Mouse (Mus musculus): ENCODE measurements around the gene Tgfb2.

The Tgfb2 gene

DNA sequence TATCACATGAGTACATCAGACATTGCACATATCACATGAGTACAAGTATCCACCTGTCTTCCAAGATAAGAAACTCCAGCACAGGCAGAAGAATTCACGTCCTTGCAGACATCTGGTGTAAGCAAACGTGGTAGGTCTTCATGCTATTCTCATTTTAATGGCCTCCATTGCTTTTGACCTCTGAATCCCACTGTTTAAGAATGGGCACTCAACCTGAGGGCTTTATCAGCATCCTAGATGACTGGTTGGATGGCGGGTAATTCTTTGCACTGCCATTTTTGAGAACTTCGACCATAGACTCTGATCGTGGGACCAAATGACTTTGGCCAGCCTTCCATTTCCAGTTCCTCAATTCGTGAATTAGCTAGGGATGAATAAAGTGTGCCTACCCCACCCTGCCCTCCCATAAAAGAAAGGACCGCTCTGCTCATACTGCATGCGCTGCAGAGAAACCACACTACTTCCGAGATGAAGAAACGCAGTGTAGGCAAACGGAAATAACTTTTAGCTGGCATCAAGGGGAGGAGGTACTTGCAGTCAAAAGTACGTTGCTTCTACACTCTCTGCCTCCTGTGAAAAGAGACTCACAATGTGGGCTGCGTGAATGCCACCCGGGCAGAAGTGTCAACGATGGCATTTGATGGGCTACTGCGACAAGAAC, 48.1 kb downstream of the Tgfb2 start:
- in situ Hi-C loops (cut with MseI, MboI) = no loop called here

DNA sequence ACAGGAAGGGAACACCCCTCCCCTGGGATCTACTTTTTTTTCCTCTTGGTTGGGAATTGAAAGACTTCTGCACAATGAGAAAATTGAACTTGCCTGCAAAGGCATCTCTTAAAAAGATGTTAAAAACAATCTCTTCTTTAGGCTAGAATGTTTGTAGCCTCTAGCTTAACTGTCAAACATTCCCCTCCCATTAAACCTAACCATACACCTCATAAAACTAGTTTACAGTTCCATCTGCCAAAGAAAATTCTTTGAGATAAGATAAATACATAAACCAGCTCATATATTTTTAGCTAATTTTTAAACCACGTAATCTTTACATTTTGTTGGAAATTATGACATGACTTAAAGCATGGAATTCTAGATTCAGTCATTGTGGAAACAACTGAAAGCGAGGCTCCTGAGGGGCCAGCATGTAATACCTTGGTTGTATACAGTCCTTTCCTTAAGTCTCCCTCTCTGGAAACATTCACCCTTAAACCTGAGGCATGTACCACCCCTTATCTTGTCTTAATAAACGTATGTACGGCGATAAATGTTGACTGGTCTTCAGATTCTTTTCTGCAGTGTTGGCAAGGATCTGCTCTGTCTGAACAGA, 49.0 kb downstream of the Tgfb2 start:
- in situ Hi-C loops (cut with MseI, MboI) = no loop called here

DNA sequence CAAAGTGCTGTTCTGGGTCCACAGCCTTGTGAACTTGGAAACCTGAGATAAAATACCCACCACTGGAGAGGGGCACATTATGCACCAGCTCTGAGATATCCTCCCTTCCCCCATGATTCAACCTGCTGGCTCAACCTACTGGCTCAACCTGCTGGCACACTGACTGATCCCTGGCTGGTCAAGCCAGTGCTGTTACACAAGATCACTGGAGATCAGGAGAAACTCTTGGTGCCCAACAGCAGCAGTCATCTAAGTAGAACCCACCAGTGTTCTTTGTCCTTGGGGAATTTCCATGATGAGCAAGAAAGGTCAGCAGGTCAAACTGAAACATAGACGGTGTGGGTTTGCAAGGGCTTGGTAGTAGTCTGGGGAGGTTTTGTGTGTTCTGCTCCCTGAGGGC, 49.6 kb downstream of the Tgfb2 start:
- in situ Hi-C loops (cut with MseI, MboI) = no loop called here

- in situ Hi-C loops (cut with MseI, MboI) = no loop called here
Observed at GRCm38 (mm10) chr1:186655096-186655495, 50.7 kb downstream of the Tgfb2 start.

- in situ Hi-C loops (cut with MseI, MboI) = no loop called here
Observed at GRCm38 (mm10) chr1:186652208-186652607, 53.6 kb downstream of the Tgfb2 start.

DNA sequence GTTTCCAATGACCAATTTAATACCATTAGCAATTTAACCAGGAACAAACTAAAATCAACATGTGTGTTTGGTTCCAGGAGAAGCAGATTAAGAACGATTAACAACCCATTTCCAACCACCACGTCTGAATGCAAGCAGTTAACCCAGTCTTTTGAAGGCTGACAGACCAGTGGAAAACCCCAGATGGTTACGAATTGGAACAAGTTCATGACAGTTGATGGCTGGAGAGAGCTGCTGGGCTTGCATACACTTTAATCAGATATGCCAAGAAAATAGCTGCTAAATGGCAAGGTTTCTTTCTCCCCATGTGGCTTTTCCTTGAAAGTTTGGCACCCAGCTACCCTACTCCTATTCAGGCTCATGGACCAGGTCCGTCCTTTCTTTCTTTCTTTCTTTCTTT, 55.8 kb downstream of the Tgfb2 start:
- in situ Hi-C loops (cut with MseI, MboI) = no loop called here

GRCm38 (mm10) chr1:186637304-186638213, 68.2 kb downstream of the Tgfb2 start:
- in situ Hi-C loops (cut with MseI, MboI) = no loop called here

- in situ Hi-C loops (cut with MseI, MboI) = no loop called here
Observed at GRCm38 (mm10) chr1:186635045-186635444, 70.7 kb downstream of the Tgfb2 start.

DNA sequence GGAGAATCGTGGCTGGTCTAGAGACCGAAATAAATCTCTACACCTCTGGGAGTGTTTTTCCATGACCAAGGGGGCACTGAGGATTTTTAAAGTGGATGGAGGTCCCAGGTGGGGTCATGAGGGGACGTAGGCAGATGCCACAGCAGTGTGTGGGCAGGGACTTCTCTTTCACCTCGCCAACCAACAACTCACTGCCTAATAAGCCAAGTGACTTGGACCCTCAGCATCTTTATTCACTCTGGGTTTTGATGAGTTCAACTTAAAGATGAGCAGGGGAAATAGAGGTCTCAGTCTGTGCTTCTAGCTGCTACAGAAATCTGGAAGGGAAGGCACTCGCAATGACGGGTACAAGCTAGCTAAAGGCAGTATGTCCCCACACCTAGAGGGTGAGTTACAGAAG, 74.3 kb downstream of the Tgfb2 start:
- in situ Hi-C loops (cut with MseI, MboI) = no loop called here

DNA sequence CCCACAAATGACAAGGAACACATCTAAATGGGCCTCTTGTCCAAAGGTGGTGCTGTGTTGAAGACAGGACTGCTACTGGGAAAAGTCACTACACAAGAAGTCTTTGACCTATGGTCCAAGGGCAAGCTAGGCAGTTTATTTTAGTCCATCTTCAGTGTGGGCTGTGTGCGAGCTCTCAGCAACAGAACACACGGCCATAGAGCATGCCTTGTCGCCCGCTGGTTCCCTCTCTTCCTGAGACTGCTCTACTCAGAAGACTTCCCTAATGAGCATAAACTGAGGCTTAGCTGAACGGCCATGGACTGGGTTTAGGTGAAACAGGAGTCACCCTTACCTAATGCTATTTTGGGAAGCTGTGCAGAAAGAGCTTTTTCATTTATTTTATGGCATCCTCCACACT, 74.8 kb downstream of the Tgfb2 start:
- in situ Hi-C loops (cut with MseI, MboI) = no loop called here

DNA sequence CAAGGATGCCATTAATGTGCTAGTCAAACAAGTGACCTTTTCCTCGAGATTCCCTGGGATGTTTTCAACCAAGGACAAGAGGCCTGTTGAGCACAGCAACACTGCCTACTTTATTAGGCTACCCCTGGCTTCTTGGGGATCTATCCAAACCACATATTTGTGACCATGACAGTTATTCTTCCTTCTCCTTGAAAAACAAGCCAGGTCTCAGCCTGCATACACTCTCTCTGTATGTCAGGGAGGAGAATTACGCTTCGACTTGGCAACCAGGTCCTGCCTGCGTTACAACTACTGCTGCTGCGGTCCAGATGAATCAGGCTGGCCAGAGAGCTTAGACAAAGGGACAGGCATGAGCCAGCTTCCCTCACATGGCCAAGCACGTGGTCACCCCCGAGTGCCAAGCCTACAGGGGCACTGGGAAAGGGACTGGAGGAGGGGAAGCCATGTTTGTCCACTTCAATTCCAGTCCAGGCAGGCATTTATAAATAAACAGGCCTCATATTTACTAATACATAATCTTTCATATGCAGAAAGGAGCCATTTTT, 78.3 kb downstream of the Tgfb2 start:
- in situ Hi-C loops (cut with MseI, MboI) = no loop called here

DNA sequence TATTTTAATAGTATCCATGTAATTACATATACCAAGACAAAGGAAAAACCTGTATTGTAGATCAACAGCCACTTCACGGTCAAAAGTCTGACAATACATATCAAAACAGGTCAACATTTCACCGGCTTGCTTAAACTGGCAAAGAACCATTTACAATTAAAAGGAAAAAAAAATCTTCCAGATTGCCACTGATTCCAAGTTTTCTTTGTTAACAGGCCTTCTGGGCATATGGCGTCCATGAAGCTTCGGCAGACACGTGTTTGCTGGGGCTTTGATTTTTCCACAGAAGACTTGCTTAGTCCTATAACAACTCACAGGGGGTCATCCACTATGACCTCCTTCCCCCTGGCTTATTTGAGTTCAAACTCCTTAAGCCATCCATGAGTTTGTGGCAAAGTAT, 81.3 kb downstream of the Tgfb2 start:
- in situ Hi-C loops (cut with MseI, MboI) = no loop called here

DNA sequence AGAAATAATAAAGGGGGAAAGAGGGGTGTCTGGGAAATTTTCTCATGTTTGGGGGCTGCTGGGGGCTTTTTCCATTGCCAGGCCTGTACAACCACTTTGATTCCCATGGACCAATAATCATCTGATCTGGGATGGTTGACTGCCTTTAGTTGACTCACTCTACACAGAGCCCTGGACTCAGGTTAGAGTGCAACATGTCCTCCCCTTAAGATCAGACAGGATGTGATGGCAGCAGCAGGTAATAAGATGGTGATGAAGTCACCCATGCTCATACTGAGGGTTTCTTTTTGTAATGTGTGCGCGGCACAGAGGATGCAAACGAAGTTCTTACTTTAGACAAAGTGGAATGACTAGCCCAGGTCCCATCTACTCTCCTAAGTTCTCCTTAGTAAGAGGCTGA, 84.0 kb downstream of the Tgfb2 start:
- in situ Hi-C loops (cut with MseI, MboI) = no loop called here

GRCm38 (mm10) chr1:186618285-186618684, 87.5 kb downstream of the Tgfb2 start:
- in situ Hi-C loops (cut with MseI, MboI) = no loop called here

- in situ Hi-C loops (cut with MseI, MboI) = no loop called here
Observed at GRCm38 (mm10) chr1:186611371-186611770, 94.4 kb downstream of the Tgfb2 start.

DNA sequence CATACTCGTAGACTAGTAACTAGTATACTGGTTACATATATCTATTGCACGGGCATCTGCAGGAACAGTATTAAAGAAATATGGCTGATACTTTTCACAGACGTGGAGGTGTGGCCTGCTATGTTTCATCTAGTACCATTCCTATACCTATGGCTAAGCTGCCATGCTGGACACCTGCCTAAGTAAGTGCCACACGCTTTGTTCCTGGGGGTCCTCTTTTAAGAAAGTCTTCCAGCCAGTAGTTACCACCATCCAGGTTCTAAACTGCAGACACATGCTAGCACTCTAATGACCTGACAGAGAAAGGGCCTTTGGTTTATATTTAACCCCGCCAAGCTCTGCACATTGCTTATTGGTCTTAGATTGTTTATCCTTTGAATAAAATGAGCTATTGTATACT, 95.3 kb downstream of the Tgfb2 start:
- in situ Hi-C loops (cut with MseI, MboI) = no loop called here

DNA sequence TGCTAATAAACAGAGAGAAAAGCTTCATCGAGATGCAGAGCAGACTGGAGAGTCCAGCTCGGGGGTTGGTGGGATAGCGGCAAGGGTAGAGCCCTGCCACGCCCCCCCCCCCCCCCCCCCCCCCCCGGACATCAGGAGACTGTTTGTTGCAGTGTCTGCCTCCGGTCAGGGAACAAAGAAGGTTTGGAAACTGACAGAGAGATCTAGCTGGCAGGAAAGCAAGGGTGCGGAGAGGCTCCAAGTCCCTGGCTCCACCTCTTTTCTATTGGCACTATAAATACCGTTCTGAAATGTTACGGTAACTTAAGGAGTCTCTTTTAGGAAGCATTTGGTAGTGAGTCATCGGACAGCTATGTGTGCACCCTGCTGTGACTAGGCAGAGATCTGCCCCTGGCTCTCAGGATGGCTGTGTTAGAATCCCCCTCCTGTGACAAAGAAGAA, 96.0 kb downstream of the Tgfb2 start:
- in situ Hi-C loops (cut with MseI, MboI) = no loop called here

GRCm38 (mm10) chr1:186608116-186608515, 97.7 kb downstream of the Tgfb2 start:
- in situ Hi-C loops (cut with MseI, MboI) = no loop called here

GRCm38 (mm10) chr1:186605635-186606034, 100.2 kb downstream of the Tgfb2 start:
- in situ Hi-C loops (cut with MseI, MboI) = no loop called here

DNA sequence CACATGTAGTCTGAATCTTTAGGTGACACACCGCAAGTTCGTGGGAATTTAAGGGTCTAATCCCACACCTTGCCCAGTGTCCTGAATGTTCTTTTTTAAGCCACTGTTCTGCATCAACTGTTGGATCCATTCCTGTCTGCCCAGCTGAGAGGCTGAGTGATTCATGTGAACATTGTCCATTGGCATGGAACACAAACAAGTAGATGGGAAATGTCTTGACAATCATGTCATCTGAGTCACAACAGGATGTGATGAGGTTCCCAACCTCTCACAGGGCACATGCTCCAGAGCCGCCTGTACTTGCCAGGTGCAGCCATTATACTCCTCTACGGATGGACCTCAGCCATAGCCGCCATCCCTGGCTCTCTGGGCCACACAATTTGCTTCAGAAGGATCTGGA, 101.7 kb downstream of the Tgfb2 start:
- in situ Hi-C loops (cut with MseI, MboI) = no loop called here

GRCm38 (mm10) chr1:186588226-186588625, 117.6 kb downstream of the Tgfb2 start:
- in situ Hi-C loops (cut with MseI, MboI) = no loop called here

DNA sequence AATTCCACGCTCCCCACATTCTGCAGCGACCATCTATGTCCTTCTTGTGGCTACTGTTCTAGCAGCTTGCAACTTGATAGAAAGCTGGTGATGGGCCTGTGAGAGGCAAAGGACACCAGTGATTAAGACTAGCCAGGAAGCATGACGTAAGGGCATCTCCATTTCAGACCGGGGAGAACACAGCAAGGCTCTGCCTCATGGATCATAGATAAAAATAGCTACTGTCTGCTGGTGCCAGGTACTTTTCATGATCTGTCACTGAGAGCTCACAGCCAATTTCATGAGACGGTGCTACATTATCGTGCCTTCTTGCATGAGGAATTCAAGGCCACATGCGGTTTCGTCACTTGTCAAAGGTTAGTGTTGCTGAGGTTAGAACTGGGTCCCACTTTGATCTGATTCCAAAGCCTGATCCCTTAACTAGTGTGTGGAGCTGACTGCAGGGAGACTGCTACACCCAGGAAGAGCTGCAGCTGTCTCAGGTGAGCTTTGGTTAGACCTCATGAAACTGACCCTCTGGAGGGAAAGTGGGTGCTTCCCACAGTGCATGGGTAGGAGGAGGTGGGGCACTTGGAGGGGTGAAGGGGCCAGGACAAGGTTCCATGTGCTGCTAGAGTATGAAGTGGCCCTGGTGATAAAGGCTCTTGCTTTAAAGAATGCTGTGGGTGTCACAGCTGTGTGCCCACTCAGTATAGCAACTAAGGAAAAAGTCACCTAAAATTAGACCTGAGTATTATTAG, 118.6 kb downstream of the Tgfb2 start:
- in situ Hi-C loops (cut with MseI, MboI) = no loop called here

Measured in mouse trophoblast stem cell (cell line).